8 mouse cellular contexts compared by ENCODE assay signal in genomic region chr5:143369611-143370255, GRCm38 (mm10). TPM values are rescaled to one million over a fixed set of nuclear protein-coding genes. Genes with fewer than 3 reads are reported as not detected.
A peak's percentile ranks its signal among the peaks of the same experiment; 100 is the strongest.
DNase-seq lines count a peak whose midpoint lies in the region; ATAC-seq and TF ChIP-seq lines count a peak whose summit lies in the region.

No protein-coding gene starts in this region.

- 0 out of 2 replicates have a peak overlapping the region, but pooled peaks have one; percentile 5 for H3K4me3 ChIP-seq in lung, postnatal 0 days (ENCODE audit: low read depth, low read length)
- H3K4me3 ChIP-seq in lung, adult 2 months (replicated peaks; ENCODE audit: extremely low read depth, low read depth, low read length): no peak overlapping the region
- H3K4me3 ChIP-seq in hindbrain, postnatal 0 days (ENCODE audit: low read length): peak overlapping the region; percentile 39
- peak overlapping the region; percentile 33 for H3K4me3 ChIP-seq in neural tube, embryonic 15.5 days (replicated peaks)

- TF ChIP-seq CTCF in lung, postnatal 0 days (IDR thresholded peaks at IDR 0.05): no peak
- TF ChIP-seq CTCF in lung, adult 2 months (IDR thresholded peaks at IDR 0.05; ENCODE audit: insufficient read depth, low read length): no peak
- TF ChIP-seq CTCF in hindbrain, postnatal 0 days (IDR thresholded peaks at IDR 0.05; ENCODE audit: low read depth): no peak

- H3K9ac ChIP-seq in lung, postnatal 0 days (replicated peaks; ENCODE audit: low read depth): no peak overlapping the region
- peak overlapping the region; percentile 47; the same call in 1 of the 2 replicates for H3K9ac ChIP-seq in hindbrain, postnatal 0 days (replicated peaks; ENCODE audit: low read length)
- H3K9ac ChIP-seq in neural tube, embryonic 15.5 days (replicated peaks): no peak overlapping the region; the same call in 1 of the 2 replicates

- no peaks in the 10 kb centered on the region for H3K4me1 ChIP-seq in lung, postnatal 0 days (ENCODE audit: insufficient read depth, low read depth, low read length)
- no peaks in the 10 kb centered on the region for H3K4me1 ChIP-seq in lung, adult 2 months (ENCODE audit: control insufficient read depth, insufficient read depth, low read length)
- peaks cover 14% of the 10 kb centered on the region; the same call in 1 of the 2 replicates for H3K4me1 ChIP-seq in hindbrain, postnatal 0 days (ENCODE audit: insufficient read depth, low read length)
- H3K4me1 ChIP-seq in neural tube, embryonic 15.5 days: peaks cover 20% of the 10 kb centered on the region

- no peak for ATAC-seq in lung, postnatal 0 days
- peak; percentile 13; the same call in 1 of the 2 replicates for ATAC-seq in hindbrain, postnatal 0 days
- no peak; the same call in 1 of the 2 replicates for ATAC-seq in neural tube, embryonic 15.5 days (ENCODE audit: low FRiP score)
- ATAC-seq in erythroid progenitor cell, adult 5-6 weeks (replicated peaks; ENCODE audit: low FRiP score, poor library complexity, severe bottlenecking): no peak

- peaks cover 32% of the 10 kb centered on the region for H3K27me3 ChIP-seq in lung, postnatal 0 days (replicated peaks; ENCODE audit: insufficient read depth, low read length)
- H3K27me3 ChIP-seq in hindbrain, postnatal 0 days (ENCODE audit: insufficient read depth, low read length): peaks cover 25% of the 10 kb centered on the region
- H3K27me3 ChIP-seq in neural tube, embryonic 15.5 days (replicated peaks): peaks cover 85% of the 10 kb centered on the region

- H3K27ac ChIP-seq in lung, postnatal 0 days (ENCODE audit: low read length): no peak overlapping the region
- no peak overlapping the region for H3K27ac ChIP-seq in hindbrain, postnatal 0 days
- no peak overlapping the region for H3K27ac ChIP-seq in neural tube, embryonic 15.5 days (replicated peaks)

- DNase-seq in cerebellum, postnatal 25 days: peak; percentile 36 to 71
- DNase-seq in cerebellum, adult 9-11 months: no peak
- no peak for DNase-seq in lung, postnatal 0 days (ENCODE audit: low spot score)
- DNase-seq in lung, adult 2 months: no peak
- peak; percentile 30 for DNase-seq in hindbrain, postnatal 0 days (ENCODE audit: low spot score)
- DNase-seq in layer of hippocampus, adult 11-12 months (ENCODE audit: low spot score): no peak

- WGBS in lung, postnatal 0 days: 2% methylated on average over 28 of the region's 36 CpGs
- WGBS in lung, adult 2 months: 2% methylated on average over 36 of the region's 36 CpGs
- WGBS in hindbrain, postnatal 0 days: 2% methylated on average over 34 of the region's 36 CpGs
- under 1% methylated on average over 35 of the region's 36 CpGs for WGBS in neural tube, embryonic 15.5 days

- no peak for TF ChIP-seq POLR2A in lung, adult 2 months (IDR thresholded peaks at IDR 0.05; ENCODE audit: borderline replicate concordance, extremely low read depth, low read depth, low read length)

- H3K4me2 ChIP-seq in lung, postnatal 0 days (replicated peaks; ENCODE audit: low read depth, low read length): no peak overlapping the region
- H3K4me2 ChIP-seq in hindbrain, postnatal 0 days (ENCODE audit: low read depth, low read length): peak overlapping the region; percentile 72
- peak overlapping the region; percentile 66 for H3K4me2 ChIP-seq in neural tube, embryonic 15.5 days

- H3K36me3 ChIP-seq in lung, postnatal 0 days (ENCODE audit: insufficient read depth, low read length): no peaks in the 10 kb centered on the region
- no peaks in the 10 kb centered on the region for H3K36me3 ChIP-seq in hindbrain, postnatal 0 days (ENCODE audit: insufficient read depth, low read length)
- H3K36me3 ChIP-seq in neural tube, embryonic 15.5 days: no peaks in the 10 kb centered on the region

- H3K9me3 ChIP-seq in lung, postnatal 0 days (ENCODE audit: low read length): no peaks in the 10 kb centered on the region
- H3K9me3 ChIP-seq in hindbrain, postnatal 0 days (ENCODE audit: low read length): no peaks in the 10 kb centered on the region
- H3K9me3 ChIP-seq in neural tube, embryonic 15.5 days (replicated peaks): no peaks in the 10 kb centered on the region

- TF ChIP-seq EP300 in lung, postnatal 0 days (IDR thresholded peaks at IDR 0.05): no peak

RNA-seq across cellular contexts. Expression of gene Grid2ip, which starts 12.6 kb away (rescaled TPM):
- polyA plus RNA-seq in lung, postnatal 0 days (2015; fragmentation: Nextera tagmentation; extraction: Ambion mirVana): not detected in 2 replicates
- 0.02 and 0.09 TPM in 2 replicates for polyA plus RNA-seq in lung, adult 2 months (2012; rRNA removed)
- total RNA-seq in hindbrain, postnatal 0 days (2014; rRNA removed): 2.4 and 5.1 TPM in 2 replicates
- polyA plus RNA-seq in hindbrain, postnatal 0 days (2015; fragmentation: Nextera tagmentation; extraction: Ambion mirVana): 1.2 and 2.3 TPM in 2 replicates
- polyA plus RNA-seq in neural tube, embryonic 15.5 days (2015; fragmentation: Nextera tagmentation; extraction: Ambion mirVana): 0.19 and 0.33 TPM in 2 replicates
- total RNA-seq in erythroid progenitor cell, adult 5-6 weeks (2015; ENCODE audit: low replicate concordance): not detected in 2 replicates
- not detected in 2 replicates for total RNA-seq in erythroid progenitor cell, adult 5-6 weeks (2017; ENCODE audit: low replicate concordance)

RNA-seq across cellular contexts. Expression of gene Kdelr2, which starts 33.9 kb away (rescaled TPM):
- polyA plus RNA-seq in lung, postnatal 0 days (2015; fragmentation: Nextera tagmentation; extraction: Ambion mirVana): 233 and 242 TPM in 2 replicates
- polyA plus RNA-seq in lung, adult 2 months (2012; rRNA removed): 131 TPM in 2 replicates
- total RNA-seq in hindbrain, postnatal 0 days (2014; rRNA removed): 91.8 and 108 TPM in 2 replicates
- polyA plus RNA-seq in hindbrain, postnatal 0 days (2015; fragmentation: Nextera tagmentation; extraction: Ambion mirVana): 140 and 143 TPM in 2 replicates
- 141 and 151 TPM in 2 replicates for polyA plus RNA-seq in neural tube, embryonic 15.5 days (2015; fragmentation: Nextera tagmentation; extraction: Ambion mirVana)
- total RNA-seq in erythroid progenitor cell, adult 5-6 weeks (2015; ENCODE audit: low replicate concordance): 42.5 and 44.0 TPM in 2 replicates
- total RNA-seq in erythroid progenitor cell, adult 5-6 weeks (2017; ENCODE audit: low replicate concordance): 31.8 and 44.3 TPM in 2 replicates

RNA-seq across cellular contexts. Expression of gene Zdhhc4, which starts 40.7 kb away (rescaled TPM):
- polyA plus RNA-seq in lung, postnatal 0 days (2015; fragmentation: Nextera tagmentation; extraction: Ambion mirVana): 72.1 and 87.5 TPM in 2 replicates
- polyA plus RNA-seq in lung, adult 2 months (2012; rRNA removed): 76.0 and 98.1 TPM in 2 replicates
- 79.6 and 84.4 TPM in 2 replicates for total RNA-seq in hindbrain, postnatal 0 days (2014; rRNA removed)
- 92.1 and 96.7 TPM in 2 replicates for polyA plus RNA-seq in hindbrain, postnatal 0 days (2015; fragmentation: Nextera tagmentation; extraction: Ambion mirVana)
- polyA plus RNA-seq in neural tube, embryonic 15.5 days (2015; fragmentation: Nextera tagmentation; extraction: Ambion mirVana): 75.4 and 77.4 TPM in 2 replicates
- total RNA-seq in erythroid progenitor cell, adult 5-6 weeks (2015; ENCODE audit: low replicate concordance): 16.6 and 43.6 TPM in 2 replicates
- total RNA-seq in erythroid progenitor cell, adult 5-6 weeks (2017; ENCODE audit: low replicate concordance): 11.6 and 29.8 TPM in 2 replicates

RNA-seq across cellular contexts. Expression of gene E130309D02Rik, which starts 54.6 kb away (rescaled TPM):
- 18.2 and 19.5 TPM in 2 replicates for polyA plus RNA-seq in lung, postnatal 0 days (2015; fragmentation: Nextera tagmentation; extraction: Ambion mirVana)
- polyA plus RNA-seq in lung, adult 2 months (2012; rRNA removed): 21.8 and 25.1 TPM in 2 replicates
- 42.0 and 44.4 TPM in 2 replicates for total RNA-seq in hindbrain, postnatal 0 days (2014; rRNA removed)
- polyA plus RNA-seq in hindbrain, postnatal 0 days (2015; fragmentation: Nextera tagmentation; extraction: Ambion mirVana): 21.7 and 23.9 TPM in 2 replicates
- 25.7 and 30.2 TPM in 2 replicates for polyA plus RNA-seq in neural tube, embryonic 15.5 days (2015; fragmentation: Nextera tagmentation; extraction: Ambion mirVana)
- total RNA-seq in erythroid progenitor cell, adult 5-6 weeks (2015; ENCODE audit: low replicate concordance): 14.7 and 20.9 TPM in 2 replicates
- 7.8 and 8.2 TPM in 2 replicates for total RNA-seq in erythroid progenitor cell, adult 5-6 weeks (2017; ENCODE audit: low replicate concordance)

Comparison
In these comparisons a context has a peak if more than half of its experiments do, and no peak if none do; other contexts are left out.
1. DNase-seq: peak in cerebellum, postnatal 25 days (2 of 2) and hindbrain, postnatal 0 days (single experiment); none in cerebellum, adult 9-11 months (single experiment), lung, postnatal 0 days (single experiment), lung, adult 2 months (single experiment) and layer of hippocampus, adult 11-12 months (single experiment).